Mouse (Mus musculus): ENCODE measurements around the gene Kdm6b.

Kdm6b gene

DNA sequence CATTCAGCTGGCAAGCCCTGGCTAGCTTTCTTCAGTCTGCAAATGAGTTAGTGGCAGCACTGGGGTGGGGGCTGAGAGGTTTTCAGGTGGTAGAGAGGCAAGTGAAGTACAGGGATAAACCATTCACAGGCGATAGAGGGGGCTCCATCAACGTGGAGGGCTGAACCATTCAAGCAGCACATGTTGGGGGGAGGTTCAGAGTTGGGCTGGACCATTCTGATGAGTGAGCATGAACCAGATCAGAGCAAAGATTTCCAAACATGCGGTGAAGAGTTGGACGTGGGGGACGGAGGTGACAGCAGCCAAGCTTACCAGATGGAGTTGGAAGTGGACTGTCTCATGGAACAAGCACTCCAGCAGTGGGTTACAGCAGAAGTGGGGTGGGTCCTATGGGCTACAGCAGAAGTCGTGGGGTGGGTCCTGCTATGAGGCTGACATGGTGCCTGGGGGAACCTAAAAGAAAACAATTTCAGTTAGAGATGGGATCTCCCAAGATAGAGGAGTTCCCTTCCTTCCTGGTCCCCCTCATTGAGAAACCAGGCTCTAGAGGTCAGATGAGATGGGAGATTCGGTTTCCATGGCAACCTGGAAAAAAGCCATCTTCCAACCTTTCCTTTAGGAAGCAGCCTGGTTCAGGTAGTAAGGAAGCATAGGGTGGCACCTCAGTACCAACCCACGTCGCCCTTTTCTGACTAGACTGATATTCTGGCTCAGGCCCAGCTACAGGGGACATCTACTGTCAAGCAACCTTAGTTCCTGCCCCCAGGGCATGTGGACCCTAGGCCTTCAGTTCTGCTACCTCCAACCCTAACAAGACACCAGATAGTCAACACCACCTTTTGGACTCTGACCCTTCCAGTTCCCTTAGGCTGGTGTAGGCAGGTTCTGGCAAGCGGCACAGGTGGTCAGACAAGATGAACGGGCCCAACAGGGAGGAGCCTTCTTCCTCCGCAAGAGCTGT, at the start of gene Kdm6b:
Gene Kdm6b (minus strand): TSS at position 455 of the 961 bp plus-strand sequence.
- peak; percentile 72 for DNase-seq

DNA sequence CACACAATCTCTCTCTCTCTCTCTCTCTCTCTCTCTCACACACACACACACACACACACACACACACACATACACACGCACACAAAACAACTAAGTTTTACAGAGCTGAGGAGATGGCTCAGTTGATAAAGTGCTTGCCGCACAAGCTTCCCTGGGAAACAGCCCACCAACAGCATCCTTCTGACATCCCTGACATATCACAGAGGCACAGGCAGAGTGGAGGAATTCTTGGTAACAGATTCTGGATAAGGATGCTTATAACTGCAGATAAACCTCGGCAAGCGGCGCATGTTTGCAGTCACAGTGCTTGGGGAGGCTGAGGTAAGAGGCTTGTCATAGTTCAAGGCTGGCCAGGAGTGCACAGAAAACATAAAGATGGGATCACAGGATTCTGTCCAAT, 48.1 kb upstream of the Kdm6b start:
- no peak for DNase-seq

DNA sequence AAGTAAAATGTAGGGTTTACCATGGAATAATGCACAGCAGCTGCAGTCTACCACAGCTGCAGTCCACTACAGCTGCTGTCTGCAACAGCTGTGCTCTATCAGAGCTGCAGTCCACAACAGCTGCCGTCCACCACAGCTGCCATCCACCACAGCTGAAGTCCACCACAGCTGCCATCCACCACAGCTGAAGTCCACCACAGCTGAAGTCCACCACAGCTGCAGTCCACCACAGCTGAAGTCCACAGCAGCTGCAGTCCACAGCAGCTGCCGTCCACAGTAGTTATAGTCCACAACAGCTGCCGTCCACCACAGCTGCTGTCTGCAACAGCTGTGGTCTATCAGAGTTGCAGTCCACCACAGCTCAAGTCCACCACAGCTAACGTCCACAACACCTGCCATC, 46.4 kb upstream of the Kdm6b start:
- DNase-seq: no peak

DNA sequence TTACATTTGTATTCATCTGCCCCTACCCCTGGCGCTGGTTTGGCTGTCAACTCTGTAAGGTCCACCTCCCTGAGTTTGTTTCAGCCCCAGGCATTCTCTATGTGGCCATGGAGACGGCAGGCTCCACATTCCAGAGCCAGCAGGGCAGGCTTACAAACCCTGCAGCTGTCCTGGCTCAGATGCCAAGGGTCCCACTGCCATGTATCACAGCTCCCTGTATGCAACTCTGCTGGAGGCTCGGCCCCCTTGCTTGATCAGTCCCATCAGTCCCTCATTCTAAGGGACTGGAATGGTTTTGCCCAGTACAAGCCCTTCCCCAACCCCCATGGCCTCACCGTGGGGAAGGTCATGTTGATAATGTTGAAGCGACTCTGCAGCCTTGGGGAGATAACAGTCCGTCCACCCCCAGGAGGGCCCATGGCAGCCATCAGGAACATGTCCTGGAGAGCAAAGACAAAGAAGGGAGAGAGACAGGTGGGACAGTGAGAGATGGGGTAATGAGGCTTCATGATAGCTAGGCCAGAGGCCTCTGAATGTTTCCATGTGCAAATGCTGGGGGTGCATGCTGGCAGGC, 43.6 kb upstream of the Kdm6b start:
- peak; percentile 66 for DNase-seq

DNA sequence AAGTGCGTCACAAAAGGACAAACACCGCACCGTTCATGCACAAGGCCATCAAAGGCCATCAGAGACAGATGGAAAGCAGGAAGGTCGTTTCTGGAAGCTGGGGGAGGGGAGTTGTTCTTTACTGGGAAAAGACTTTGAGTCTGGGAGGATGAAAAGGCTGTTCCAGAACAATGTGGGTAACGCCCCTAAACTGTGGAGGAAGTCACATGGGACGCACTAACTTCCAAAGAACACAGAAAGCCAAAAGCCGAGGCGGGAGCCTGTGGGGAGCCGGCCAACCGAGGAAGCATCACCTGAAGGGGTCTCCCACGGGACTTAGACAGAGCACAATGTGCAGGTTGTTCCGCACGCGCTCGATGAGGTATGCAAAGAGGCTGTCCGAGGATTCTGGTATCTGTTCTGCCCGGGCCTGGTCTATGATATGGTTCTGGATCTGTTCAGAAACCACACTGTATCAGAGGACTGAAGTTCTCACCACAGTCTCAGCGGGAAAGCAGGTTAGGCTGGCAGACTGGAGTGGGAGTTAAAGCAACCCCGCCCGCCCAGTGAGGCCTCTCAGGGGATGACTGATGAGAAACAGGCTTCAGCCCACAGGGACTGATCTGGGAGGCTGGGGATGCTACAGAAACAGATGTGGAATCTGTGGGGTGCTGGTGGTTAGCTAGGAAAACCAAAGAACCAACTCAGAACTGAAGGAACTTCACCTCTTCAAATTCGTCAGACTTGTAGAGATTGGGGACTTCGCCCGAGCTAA, 38.8 kb upstream of the Kdm6b start:
- peak; percentile 48 for DNase-seq

DNA sequence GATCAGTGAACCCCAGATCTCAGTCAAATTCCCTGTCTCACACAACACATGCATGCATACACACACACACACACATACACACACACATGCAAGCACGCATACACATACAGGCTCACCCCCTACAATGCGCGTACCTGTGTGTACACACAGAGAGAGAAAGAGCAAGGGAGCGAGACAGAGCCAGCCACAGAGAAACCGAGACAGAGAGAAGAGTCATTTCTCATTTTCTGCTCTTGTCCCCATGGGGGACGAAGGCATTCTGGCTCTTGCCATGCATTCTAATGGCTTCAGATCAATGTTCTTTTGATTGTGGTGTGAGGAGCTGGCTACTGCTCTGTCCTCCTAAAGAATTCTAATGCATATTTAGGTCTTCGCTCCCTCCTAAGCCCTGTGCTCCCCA, 33.8 kb upstream of the Kdm6b start:
- no peak for DNase-seq

DNA sequence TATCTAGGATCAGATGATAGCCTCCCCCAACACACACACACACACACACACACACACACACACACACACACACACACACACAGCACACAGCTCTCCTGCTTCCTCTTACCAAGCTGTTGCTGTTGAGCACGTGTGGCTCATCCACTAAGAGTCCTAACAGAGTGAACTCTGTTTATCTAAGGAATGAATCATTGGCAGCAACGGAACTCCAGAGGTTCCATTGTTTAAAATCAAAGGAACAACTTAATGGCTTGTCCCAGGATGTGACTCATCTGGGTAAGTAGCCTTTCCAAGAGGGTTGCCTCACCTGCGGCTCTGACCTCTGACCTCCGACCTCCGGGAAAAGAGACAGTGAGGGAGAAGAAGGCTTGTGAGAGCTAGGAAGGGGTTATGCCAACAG, 29.9 kb upstream of the Kdm6b start:
- DNase-seq: peak; percentile 33

DNA sequence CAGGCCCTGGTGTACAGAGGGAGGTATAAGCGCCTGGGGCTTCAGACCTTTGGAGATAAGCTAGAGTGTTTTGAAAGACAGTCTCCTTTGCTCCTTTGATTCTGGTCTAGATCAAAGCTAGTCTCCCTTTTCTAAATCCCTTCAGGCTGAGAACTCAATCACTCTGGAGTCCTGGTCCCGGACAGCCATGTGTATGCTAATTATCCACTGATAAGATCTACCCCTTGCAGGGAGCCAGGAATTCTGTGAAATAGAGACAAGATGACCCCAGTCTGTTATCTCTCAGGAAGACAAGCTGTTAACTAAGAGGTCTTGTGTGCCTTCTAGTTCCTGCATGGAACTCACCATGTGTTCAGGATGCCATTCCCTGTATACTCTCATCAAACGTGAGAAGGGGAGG, 23.8 kb upstream of the Kdm6b start:
- no peak for DNase-seq

DNA sequence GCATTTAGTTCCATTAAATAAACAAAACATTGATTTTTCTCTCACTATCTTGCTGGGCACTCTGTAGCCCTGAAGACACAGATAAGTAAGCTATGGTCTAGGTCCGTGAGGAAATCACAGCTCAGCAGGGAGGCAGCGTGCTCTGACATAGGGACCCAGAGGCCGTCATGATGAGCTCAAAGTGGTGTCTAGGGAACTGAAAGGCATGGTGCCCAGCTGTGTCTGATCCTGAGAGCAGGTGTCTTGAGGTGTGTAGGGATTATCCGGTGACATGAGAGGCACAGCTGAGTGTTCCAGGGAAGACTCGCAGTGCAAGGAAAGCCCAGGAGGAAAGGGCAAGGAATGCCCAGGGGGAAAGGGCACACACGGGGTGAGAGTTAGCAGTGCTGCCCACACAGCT, 19.7 kb upstream of the Kdm6b start:
- DNase-seq: no peak

DNA sequence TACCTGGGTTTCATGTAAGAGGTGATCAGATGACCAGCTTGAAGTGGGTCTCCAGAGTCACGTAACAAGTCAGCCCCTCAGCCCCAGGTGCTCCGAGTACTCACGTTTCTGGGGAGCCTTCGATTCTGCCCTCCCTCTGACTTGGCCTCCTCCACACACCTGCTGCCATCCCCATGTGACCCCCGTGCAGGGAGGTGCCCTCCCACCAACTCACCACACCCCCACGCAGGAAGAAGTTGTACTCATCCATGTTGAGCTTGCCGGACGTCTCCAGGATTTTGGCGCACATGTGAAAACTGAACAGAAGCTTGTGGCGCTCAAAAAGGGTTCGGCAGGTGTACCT, 19.1 kb upstream of the Kdm6b start:
- DNase-seq: no peak

DNA sequence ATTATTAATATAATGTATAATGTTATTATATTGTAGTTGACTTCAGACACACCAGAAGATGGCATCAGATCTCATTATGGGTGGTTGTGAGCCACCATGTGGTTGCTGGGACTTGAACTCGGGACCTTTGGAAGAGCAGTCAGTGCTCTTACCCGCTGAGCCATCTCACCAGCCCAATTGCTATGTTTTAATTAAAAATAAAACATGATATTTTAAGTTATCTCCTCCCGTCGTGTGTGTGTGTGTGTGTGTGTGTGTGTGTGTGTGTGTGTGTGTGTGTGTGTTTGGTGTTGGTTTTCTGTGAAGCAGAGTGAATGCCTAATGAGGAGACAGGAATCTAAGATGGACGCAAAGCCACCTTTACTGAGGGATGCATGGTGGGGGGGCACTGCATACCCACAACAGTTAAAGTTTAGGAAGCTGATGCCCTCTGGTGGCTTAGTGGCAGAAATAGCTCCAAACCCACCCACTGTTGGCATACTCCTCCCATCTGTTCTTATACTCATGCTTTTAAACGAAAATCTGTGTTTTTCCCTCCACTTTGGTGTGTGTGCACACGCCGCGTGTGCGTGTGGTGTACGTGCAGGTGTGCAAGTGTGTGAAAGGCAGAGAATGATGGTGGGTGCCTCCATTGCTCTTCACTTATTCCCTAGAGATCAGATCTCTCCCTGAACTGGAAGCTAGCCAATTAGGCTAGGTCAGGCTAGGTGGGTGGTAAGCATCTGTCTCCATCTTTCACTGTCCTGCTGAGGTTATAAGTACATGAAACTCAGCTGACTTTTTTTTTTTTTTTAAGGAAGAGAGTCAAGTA, 18.6 kb upstream of the Kdm6b start:
- peak; percentile 90 for DNase-seq

DNA sequence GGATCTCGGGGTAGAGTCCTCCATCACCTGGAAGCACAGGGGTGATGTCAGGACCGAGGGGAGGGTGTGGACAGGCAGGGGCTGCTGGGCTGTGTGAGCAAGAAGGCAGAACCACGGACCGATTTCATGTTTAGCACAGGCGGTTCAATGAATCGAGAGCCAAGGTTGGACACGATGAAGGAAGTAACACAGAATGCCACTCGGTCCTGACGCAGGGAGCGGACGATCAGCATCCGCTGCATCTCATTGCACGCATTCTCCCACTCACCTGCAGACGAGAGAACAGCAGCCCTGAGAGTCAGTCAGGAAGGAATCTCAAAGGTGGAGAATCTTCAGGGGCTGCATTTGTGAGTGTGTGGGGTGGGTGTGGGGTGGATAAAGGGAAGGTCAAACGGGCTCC, 17.2 kb upstream of the Kdm6b start:
- DNase-seq: no peak

DNA sequence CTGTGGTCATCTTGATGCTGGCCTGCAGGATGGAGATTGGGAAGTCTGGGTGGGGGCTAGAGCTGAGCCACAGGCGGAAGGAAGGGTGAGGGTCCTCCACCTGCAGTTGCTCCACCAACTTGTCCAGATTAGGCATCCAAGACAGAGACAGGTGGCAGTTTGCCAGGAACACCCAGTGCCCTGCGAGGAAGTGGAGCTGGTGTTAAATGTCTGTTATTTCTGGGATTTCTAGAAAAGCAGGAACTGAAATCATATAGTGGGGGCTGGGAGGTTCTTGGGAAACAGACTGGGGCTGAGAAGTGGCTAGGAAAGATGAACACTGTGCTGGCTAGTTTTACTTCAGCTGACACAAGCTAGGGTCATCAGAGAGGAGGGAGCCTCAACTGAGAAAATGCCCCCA, 15.8 kb upstream of the Kdm6b start:
- DNase-seq: peak; percentile 38

DNA sequence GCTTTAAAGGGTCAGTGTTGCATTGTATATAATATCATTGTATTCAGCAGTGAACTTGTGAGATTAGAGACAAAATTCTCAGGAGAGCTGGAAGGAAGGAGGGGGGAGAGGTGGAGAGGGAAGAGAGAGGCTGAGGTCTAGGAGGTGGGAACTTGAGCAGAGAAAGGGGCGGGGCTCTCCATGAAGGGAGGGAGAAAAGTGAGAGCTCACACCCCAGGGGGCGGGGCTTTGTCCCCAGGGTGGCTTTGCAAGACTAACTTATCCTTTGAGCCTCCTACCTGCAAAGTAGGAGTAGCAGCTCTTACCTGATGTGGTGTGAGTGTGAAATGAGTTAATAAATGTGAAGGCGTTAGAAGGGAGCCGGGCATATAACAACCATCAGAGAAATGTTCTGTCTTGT, 15.3 kb upstream of the Kdm6b start:
- peak; percentile 84 for DNase-seq

DNA sequence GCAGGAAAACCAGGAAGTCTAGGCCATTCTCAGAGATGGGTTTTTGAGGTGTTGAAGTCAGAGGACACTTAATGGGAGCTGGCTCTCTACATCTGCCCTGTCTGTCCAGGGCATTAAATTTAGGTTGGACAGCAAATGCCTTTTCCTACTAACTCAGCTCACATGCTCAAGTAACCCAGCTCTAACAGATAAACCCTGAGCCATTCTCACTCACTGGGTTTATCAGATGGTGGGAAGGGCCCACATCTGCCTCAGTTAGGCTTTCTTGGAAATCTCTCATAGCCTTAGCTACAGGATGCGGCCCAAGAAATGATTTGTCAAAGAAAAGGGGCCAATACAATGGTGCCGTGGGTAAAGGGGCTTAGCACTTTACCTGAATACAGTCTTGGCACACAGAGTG, 12.8 kb upstream of the Kdm6b start:
- no peak for DNase-seq

DNA sequence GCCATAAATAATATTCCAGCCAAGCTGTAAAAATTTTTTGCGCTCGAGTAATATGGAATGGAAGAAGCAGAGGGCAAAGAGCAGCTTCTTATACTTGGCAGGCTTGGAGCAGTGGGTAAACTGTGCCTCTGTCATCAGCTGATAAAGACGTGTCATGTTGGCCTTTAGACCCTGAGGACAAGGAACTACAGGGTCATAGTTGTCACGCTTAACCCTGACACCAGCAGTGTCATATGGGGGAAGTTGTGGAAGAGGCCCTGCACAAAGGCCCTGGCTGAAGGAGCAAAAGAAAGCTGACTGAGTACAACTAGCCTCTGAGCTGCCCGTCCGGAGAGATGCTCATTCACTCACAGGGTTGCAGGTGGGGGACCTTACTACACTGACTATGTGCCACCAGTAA, 10.4 kb upstream of the Kdm6b start:
- DNase-seq: no peak

DNA sequence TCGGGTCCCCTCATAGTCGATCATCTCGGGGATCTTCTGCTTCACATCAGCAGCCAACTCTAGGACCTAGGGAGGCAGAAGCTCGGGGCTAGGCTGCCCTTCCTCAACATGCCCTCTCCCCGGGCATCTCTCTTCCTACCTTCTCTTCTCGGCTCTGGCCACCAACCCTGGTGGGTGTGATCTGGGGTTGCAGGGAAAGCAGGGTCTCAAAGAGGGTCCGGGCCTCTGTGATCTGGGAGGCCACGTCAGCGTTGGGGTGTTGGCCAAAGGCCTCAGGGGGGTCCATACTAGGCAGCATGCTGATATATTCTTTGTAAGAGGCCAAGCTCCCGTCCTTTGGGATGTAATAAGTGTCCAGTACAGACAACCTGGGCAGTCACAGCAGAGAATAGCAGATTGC, 9.4 kb upstream of the Kdm6b start:
- no peak for DNase-seq

DNA sequence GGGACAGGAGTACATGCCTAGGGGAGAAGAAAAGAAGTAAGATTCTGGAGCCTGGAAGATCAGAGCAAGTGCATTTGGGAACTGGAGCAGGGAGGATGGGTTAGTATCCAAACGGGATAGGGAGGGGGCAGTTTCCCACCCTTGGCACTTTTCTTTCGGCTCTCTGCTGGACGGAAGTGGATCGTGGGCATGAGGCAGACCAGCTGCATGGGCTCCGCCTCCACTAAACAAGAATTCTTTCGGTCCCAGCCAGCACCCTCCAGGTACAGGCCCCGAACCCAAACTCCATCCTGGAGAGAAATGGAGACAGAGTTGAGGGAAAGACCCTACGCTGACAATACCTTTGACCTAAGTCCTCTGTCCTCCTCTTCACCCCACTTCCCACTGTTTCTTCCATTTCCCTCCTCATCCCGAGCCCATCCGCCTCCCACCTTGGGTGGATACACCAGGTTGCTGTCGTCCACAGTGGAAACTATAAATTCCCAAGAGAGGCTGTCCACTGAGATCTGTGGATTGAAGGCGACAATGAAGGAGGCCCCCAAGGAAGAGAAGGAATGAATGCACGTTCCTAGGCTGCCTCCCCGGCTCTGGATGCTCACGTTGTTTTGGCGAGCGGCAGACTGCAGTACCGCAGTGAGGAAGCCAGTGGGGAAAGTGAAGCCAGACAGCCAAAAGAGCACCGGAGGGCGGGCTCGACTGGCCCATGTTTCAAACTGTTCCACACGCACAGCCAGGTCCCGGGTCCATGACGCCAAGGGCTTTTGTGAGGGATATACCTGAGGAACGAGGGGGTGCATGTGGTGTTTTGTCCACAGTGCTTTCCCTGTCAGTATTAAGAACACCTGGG, 7.9 kb upstream of the Kdm6b start:
- DNase-seq: no peak

DNA sequence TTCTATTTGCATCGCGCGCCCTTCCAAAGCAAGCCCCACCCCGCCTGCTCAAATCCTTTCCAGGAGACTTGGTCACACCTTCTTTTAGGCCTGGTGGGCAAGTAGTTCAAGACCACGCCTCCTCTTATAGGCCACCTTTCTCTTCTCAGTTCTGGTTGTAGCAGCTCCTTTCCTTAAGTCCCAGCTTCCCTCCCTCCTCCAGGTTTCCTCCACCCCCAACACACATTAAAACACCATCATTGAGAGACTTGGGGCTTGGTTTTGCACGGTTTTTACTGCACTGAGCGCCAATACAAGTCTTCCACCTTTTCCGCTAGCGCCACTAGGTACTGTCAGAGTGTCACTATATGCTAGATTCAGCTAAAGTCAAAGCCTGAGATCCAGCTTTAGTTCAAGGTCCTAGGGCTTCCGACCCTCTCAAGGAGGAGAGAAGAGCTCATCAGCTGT, 7.1 kb upstream of the Kdm6b start:
- DNase-seq: no peak

DNA sequence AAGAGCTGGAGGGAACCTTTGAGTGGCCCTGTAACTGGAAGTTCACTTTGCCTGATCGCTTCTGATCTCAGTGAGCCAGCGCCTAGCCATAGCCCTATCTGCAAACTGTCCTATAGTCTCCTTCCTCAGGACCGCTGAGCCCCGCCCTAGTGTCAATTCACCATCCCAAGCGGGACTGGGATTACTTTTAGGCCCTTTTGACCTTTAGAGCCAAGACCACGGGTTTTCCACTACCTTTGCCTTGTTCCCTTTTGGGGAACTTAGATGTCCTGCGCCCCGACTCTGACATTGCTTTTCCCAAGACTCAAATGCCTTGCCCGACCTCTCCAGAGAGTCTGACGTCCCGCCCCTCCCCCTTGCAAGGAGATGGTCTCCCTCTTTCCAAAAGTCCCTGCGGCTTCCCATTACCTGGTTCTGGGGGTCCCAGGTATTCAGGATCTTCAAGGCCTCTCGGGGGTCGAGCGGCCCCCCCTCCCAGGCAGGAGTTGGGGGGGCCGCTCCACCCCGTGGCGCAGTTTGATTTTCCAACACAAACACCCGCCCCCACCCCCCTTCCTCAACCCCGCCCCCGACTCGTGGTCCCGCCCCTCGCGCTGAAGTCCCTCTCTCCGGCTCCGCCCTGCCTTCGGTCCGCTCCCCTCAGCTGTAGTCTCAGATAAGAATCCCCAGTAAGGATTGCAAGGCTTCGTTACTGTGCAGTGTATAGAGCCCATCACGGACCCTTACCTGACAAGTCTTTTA, 6.5 kb upstream of the Kdm6b start:
- DNase-seq: peak; percentile 79

DNA sequence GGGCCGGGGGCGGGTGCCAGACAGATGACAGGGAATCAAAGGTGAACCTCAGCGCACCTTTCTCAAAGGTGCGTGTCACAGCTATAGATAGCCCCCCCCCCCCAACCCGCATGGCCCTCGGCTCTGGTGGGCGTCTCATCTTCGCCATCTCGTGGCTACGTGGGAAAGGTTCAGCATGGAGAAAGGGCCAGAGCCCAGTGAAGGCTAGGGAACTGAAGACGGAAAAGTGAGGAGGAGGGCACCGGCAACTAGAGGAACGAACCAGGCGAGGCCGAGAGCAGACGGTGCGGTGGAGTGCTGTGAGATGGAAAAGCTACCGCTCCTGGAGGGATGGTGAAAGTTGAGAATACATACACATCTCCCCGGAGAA, 6.0 kb upstream of the Kdm6b start:
- peak; percentile 63 for DNase-seq
